Mouse (Mus musculus): ENCODE measurements around the gene Herc3.

GRCm38 (mm10) chr6:58899076-58899475 lies 67.8 kb downstream of the Herc3 start:
- TF ChIP-seq ZNF384 (IDR thresholded peaks at IDR 0.05; ENCODE audit: low read depth, low read length) (no peak), CHD2 (IDR thresholded peaks at IDR 0.05; ENCODE audit: low read depth, low read length) (no peak), HCFC1 (IDR thresholded peaks at IDR 0.05; ENCODE audit: borderline replicate concordance, insufficient read depth, low read length) (no peak), MAFK (IDR thresholded peaks at IDR 0.05; ENCODE audit: insufficient read depth, low read depth, low read length) (no peak), ZC3H11A (IDR thresholded peaks at IDR 0.05; ENCODE audit: borderline replicate concordance, low read depth, low read length) (no peak)
